Mouse (Mus musculus) bone marrow macrophage, adult 2 months (primary cell): ENCODE data around the gene Slc27a5.

Source experiments
- CTCF ChIP-seq: IDR thresholded peaks from 2 replicates; pipeline ENCODE4 v1.5.1; 2012; ENCODE audit warnings: low read depth, mild to moderate bottlenecking, low read length, moderate library complexity
- POLR2A ChIP-seq: IDR thresholded peaks from 2 replicates; pipeline ENCODE4 v1.6.1; 2012; ENCODE audit warnings: mild to moderate bottlenecking, low read depth, low read length, borderline replicate concordance

GRCm38 (mm10) chr7:12997230-12997629 is 762 bp downstream of the Slc27a5 start:
- TF ChIP-seq CTCF (no peak), POLR2A (no peak)
